Mouse (Mus musculus) hindbrain, embryonic 16.5 days (tissue): Measurements from ENCODE around the gene Loxl4. TPM values are rescaled to one million over a fixed set of nuclear protein-coding genes. Genes with fewer than 3 reads are reported as not detected.
A peak's percentile ranks its signal among the peaks of the same experiment; 100 is the strongest.

Experiments used
- ATAC-seq: fragments of 200-750 bp; cut with Nextera tagmentation; 2 replicates; pipeline ENCODE4 v1.8.0; 2017; ENCODE audit warnings: moderate TSS enrichment, moderate library complexity
- H3K27ac ChIP-seq: fragments of 300-500 bp; sonication (generic); 2 replicates; pipeline ENCODE4 v1.5.1; 2014; ENCODE audit warnings: low read depth, mild to moderate bottlenecking, control low read depth, low read length, moderate library complexity
- H3K27me3 ChIP-seq: fragments of 300-500 bp; sonication (generic); replicated peaks from 2 replicates; pipeline ENCODE4 v1.6.1; 2014; ENCODE audit warnings: low read length; ENCODE audit not compliant: control insufficient read depth, insufficient read depth
- H3K36me3 ChIP-seq: fragments of 300-500 bp; sonication (generic); 2 replicates; pipeline ENCODE4 v1.6.1; 2014; ENCODE audit warnings: mild to moderate bottlenecking, low read length, moderate library complexity, mixed read lengths; ENCODE audit not compliant: control insufficient read depth, insufficient read depth
- H3K4me1 ChIP-seq: fragments of 300-500 bp; sonication (generic); 2 replicates; pipeline ENCODE4 v1.6.1; 2014; ENCODE audit warnings: low read depth, low read length; ENCODE audit not compliant: control insufficient read depth, insufficient read depth
- H3K4me2 ChIP-seq: fragments of 300-500 bp; sonication (generic); 2 replicates; pipeline ENCODE4 v1.6.1; 2014; ENCODE audit warnings: mild to moderate bottlenecking, low read length, control low read depth, moderate library complexity
- H3K4me3 ChIP-seq: fragments of 300-500 bp; sonication (generic); 2 replicates; pipeline ENCODE4 v1.5.1; 2014; ENCODE audit warnings: mild to moderate bottlenecking, low read length, control low read depth, moderate library complexity
- H3K9ac ChIP-seq: fragments of 300-500 bp; sonication (generic); 2 replicates; pipeline ENCODE4 v1.6.1; 2014; ENCODE audit warnings: low read depth, mild to moderate bottlenecking, control low read depth, low read length, moderate library complexity
- H3K9me3 ChIP-seq: fragments of 300-500 bp; sonication (generic); 2 replicates; pipeline ENCODE4 v1.6.1; 2014; ENCODE audit warnings: mild to moderate bottlenecking, low read length, moderate library complexity; ENCODE audit not compliant: control insufficient read depth
- WGBS: fragments of 180-500 bp; shearing (Covaris S2); extraction: QIAGEN DNeasy Blood & Tissue Kit; methylation state at CpG from one replicate; pipeline ENCODE4 v1.1.7; 2014; 5-methylcytosine and 5-hydroxymethylcytosine counted together
- polyA plus RNA-seq: library from polyadenylated mRNA; unstranded; fragments of >200 nt; fragmentation: Nextera tagmentation; extraction: Ambion mirVana; gene quantifications from 2 replicates; pipeline ENCODE4 v1.2.1, GENCODE M21; 2015

Loxl4 gene
- polyA plus RNA-seq, 1 experiment from 2014 or later, result 0.15 TPM

DNA sequence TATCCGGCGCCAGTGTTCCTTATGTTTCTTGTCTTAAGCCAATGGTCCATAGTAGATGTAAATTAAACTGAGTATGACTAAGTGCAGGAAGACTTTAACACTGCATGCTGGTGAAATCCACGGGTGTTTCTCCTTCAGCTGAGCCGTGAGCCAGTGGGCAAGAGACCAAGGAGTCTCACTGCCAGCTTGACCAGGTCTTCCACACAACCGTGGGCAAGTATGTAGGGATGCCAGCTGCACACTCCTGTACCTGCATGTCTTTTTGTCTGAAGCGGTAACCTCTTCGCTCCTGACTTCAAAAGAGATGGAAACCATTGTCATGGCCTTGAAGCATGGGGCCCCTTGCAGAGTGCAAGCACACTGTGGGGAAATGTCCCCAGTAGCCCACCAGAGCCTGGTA, 39.8 kb upstream of the Loxl4 start:
- Histone ChIP-seq H3K9me3 (no peaks in the 10 kb centered on the region), H3K36me3 (no peaks in the 10 kb centered on the region), H3K9ac (no peak overlapping the region), H3K27me3 (peaks cover 6% of the 10 kb centered on the region), H3K4me2 (no peak overlapping the region), H3K4me1 (no peaks in the 10 kb centered on the region), H3K4me3 (no peak overlapping the region), H3K27ac (no peak overlapping the region)
- 72% methylated on average over 7 of the region's 7 CpGs for WGBS
- no peak for ATAC-seq

DNA sequence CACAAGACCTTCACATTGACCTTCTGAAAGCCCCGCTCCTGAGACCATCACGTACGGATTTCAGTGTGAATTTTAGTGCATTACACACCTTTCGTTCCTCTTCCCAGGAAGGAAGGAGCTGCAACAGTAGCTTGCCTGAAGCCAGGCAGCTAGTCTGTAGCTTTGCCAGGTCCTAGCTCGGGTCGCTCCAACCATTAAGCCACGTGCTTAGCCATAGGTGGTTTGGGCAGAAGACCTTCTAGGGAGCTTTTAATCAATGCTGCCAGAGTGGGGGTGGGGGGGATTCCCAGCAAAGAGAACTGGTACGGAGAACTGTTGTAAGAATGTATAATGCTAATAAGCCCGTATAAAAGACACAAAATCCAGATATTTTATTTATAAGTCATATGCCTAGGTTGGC, 27.6 kb upstream of the Loxl4 start:
- no peak overlapping the region for H3K27ac ChIP-seq
- 82% methylated on average over 9 of the region's 9 CpGs for WGBS

DNA sequence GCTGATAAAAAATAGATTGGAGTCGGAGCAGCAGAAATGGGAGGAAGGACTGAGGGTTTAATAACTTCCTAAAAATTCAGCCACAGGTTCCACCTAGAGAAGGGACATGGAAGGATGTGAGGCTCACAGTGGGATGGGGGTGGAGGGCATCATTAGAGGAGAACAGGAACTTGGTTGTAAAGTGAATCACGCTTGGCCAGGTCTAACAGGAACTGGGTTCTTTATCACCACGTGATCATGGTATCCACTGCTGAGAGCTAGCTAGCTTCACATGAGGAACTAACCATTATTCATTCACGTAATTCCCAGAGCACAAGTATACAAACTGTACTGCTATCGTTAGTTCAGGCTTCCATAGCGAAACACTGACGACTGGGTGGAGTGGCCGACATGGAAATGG, 26.9 kb upstream of the Loxl4 start:
- Histone ChIP-seq H3K9ac (no peak overlapping the region), H3K4me3 (no peak overlapping the region), H3K36me3 (no peaks in the 10 kb centered on the region), H3K9me3 (no peaks in the 10 kb centered on the region), H3K27me3 (no peaks in the 10 kb centered on the region), H3K27ac (no peak overlapping the region), H3K4me1 (peaks cover 2% of the 10 kb centered on the region; the same call in 1 of the 2 replicates), H3K4me2 (no peak overlapping the region)
- 64% methylated on average over 8 of the region's 8 CpGs for WGBS
- no peak for ATAC-seq

More for the DNA sequence above, 27.6 kb upstream of the Loxl4 start:
- no peak for ATAC-seq
- Histone ChIP-seq H3K36me3 (no peaks in the 10 kb centered on the region), H3K4me1 (peaks cover 2% of the 10 kb centered on the region; the same call in 1 of the 2 replicates), H3K9ac (no peak overlapping the region), H3K27me3 (no peaks in the 10 kb centered on the region), H3K4me2 (no peak overlapping the region), H3K9me3 (no peaks in the 10 kb centered on the region), H3K4me3 (no peak overlapping the region)

DNA sequence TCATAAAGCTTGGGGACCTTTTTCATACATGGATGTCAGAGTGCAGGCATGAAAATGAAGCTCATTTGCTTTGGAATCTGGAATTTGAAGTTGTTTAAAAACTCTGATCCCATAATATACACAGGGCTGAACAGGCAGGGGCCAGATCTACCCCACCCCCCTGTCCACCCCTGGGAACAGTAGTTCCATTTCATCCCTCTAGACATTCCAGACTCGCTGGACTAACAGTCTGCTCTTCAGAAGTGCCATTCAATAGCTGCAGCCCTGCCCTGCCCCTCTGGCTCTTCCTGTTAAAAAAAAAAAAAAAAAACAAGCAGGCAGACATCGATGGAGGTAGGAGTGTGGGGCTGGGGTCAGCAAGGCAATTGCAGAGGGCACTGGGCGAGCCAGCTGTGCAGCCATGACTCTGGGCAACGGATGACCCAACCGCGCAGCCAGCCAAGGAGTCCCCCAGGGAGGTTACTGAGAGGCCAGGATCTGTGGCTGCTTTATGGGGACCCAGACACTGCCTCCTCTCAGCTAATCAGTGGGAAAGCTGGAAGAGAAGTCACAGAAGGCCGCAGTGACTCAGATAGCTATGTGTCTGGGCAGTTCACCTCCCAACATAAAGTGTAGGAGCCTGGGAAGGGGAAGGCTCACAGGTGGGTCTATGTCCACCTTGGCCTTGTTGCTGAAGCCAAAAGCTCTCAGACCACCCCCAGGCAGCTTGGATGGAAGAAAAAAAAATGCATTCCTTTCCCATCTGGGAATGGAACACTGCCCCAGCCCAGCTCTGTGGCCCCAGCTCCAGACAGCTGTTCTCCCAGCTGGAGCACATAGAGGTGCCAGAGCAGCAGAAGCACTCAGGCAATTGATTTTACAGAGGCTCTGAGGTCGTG, 26.2 kb upstream of the Loxl4 start:
- Histone ChIP-seq H3K36me3 (no peaks in the 10 kb centered on the region), H3K27ac (no peak overlapping the region), H3K9me3 (no peaks in the 10 kb centered on the region), H3K4me1 (peaks cover 2% of the 10 kb centered on the region; the same call in 1 of the 2 replicates), H3K4me3 (no peak overlapping the region), H3K27me3 (no peaks in the 10 kb centered on the region), H3K4me2 (no peak overlapping the region), H3K9ac (no peak overlapping the region)
- 54% methylated on average over 8 of the region's 8 CpGs for WGBS
- ATAC-seq, result no peak

DNA sequence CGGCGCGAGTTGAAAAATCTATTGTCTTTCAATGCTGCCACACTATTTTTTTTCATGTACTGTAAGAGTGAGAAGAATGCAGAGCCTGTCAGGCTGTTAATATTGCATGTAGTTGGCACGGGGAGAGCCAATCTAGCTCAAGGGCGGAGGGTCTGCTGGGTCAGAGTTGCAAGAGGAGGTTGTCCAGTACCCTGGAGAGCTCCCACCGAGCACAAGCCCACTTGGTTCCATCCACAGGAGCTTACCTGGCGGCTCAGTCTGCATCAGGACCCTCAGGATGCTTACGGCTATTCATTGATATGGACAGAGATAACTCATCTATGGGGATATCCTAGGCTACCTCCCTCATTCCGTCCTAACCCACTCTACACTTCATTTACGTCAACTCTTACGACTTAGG, 24.0 kb upstream of the Loxl4 start:
- peaks cover 2% of the 10 kb centered on the region; the same call in 1 of the 2 replicates for H3K4me1 ChIP-seq
- H3K27ac ChIP-seq, result no peak overlapping the region
- no peak overlapping the region for H3K9ac ChIP-seq
- no peaks in the 10 kb centered on the region for H3K9me3 ChIP-seq
- no peak overlapping the region for H3K4me3 ChIP-seq
- WGBS, result 55% methylated on average over 11 of the region's 11 CpGs
- no peak overlapping the region for H3K4me2 ChIP-seq
- no peak for ATAC-seq
- no peaks in the 10 kb centered on the region for H3K36me3 ChIP-seq
- H3K27me3 ChIP-seq, result no peaks in the 10 kb centered on the region

DNA sequence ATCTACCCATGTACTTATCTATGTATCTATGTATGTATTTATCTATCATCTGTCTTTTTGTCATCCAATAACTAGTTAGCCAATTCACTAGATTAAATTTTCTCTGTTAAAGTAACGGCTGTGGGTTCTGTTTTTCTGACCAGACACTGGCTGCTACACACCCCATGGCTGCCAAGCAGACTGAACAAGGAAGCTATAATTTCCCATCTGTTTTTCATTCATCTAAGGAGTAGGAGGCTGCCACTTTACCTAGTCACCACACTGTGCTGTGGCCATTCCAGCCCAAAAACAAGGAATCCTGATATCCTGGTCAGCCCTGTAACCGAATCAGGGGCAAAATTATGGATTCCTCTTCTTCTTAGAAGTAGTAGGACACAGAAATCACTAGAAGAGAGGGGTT, 21.0 kb upstream of the Loxl4 start:
- Histone ChIP-seq H3K4me1 (no peaks in the 10 kb centered on the region; the same call in 1 of the 2 replicates), H3K9ac (no peak overlapping the region), H3K9me3 (no peaks in the 10 kb centered on the region), H3K36me3 (no peaks in the 10 kb centered on the region), H3K4me2 (no peak overlapping the region), H3K27me3 (no peaks in the 10 kb centered on the region), H3K27ac (no peak overlapping the region), H3K4me3 (no peak overlapping the region)
- WGBS, result 77% methylated on average over 2 of the region's 2 CpGs
- no peak for ATAC-seq

DNA sequence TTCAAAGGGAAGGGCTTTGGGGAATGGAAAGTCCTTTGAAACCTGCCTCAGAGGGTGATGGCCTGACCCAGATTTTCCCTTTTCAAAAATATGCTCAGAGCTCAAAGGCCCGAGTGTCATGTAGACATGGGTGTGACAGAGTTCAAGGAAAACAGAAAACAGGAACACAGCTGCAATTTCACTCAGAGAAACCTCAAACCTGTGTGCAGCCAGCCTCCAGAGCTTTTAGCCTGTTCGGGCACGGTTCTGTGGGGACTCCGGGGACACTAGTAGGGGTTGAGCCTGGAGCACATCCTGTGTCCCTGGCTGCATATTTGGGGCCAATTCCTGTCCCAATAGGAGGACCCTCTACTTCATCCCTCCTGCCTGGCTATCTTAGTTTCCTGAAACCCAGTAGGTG, 19.7 kb upstream of the Loxl4 start:
- no peak overlapping the region for H3K27ac ChIP-seq
- H3K9me3 ChIP-seq, result no peaks in the 10 kb centered on the region
- H3K4me2 ChIP-seq, result no peak overlapping the region
- H3K36me3 ChIP-seq, result no peaks in the 10 kb centered on the region
- H3K4me1 ChIP-seq, result no peaks in the 10 kb centered on the region; the same call in 1 of the 2 replicates
- H3K27me3 ChIP-seq, result no peaks in the 10 kb centered on the region
- no peak for ATAC-seq
- H3K9ac ChIP-seq, result no peak overlapping the region
- no peak overlapping the region for H3K4me3 ChIP-seq
- 72% methylated on average over 4 of the region's 4 CpGs for WGBS

DNA sequence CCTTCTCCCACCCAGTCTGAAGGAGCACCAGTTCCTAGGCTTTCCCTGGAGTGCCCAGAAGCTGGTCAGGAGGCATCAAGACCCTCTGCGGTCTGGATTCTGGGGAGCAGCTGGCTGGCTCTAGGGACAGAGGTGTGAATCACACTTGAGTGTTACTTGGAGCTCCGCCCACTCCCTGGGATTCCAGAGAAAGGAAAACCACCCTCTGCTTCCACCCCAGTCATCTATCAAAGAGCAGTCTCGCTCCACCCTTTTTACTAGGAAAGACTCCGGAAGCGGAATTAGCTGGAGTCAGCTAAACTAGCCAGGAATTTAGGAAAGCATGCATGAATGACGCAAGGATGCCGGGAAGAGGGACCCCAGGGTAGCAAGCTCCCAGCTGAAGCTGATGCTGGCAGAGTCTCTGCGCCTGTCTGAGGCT, 18.9 kb upstream of the Loxl4 start:
- Histone ChIP-seq H3K27me3 (no peaks in the 10 kb centered on the region), H3K9ac (no peak overlapping the region), H3K27ac (no peak overlapping the region), H3K9me3 (no peaks in the 10 kb centered on the region), H3K4me2 (peak overlapping the region; percentile 5), H3K4me3 (no peak overlapping the region), H3K36me3 (no peaks in the 10 kb centered on the region), H3K4me1 (no peaks in the 10 kb centered on the region; the same call in 1 of the 2 replicates)
- 19% methylated on average over 8 of the region's 8 CpGs for WGBS
- peak; percentile 42; the same call in 1 of the 2 replicates for ATAC-seq

DNA sequence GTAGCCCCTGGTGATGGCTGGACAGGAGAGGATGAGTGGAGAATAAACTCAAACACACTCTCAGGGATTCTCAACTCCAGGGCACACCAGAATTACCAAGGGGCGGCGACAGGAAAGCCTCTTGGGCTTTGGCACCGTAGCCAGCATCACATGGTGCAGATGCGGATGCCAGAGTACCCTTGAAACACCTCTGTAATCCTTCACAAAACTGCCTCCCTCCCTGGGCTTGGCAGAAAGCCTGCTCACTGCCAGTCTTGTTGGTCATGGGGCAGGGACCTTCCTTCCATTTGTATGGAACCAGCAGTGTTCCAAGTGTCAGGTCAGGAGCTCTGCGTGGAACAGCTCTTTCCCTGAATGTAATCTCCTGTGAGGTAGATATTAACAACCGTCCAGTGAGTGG, 15.5 kb upstream of the Loxl4 start:
- no peak overlapping the region for H3K4me2 ChIP-seq
- no peak for ATAC-seq
- no peaks in the 10 kb centered on the region for H3K36me3 ChIP-seq
- no peaks in the 10 kb centered on the region; the same call in 1 of the 2 replicates for H3K4me1 ChIP-seq
- no peak overlapping the region for H3K4me3 ChIP-seq
- no peak overlapping the region for H3K9ac ChIP-seq
- H3K9me3 ChIP-seq, result no peaks in the 10 kb centered on the region
- no peak overlapping the region for H3K27ac ChIP-seq
- H3K27me3 ChIP-seq, result no peaks in the 10 kb centered on the region
- WGBS, result 79% methylated on average over 6 of the region's 6 CpGs
